Mouse (Mus musculus): Measurements from ENCODE around the gene Ddx27. TPM values are rescaled to one million over a fixed set of nuclear protein-coding genes. Genes with fewer than 3 reads are reported as not detected.

Gene Ddx27
- polyA plus RNA-seq, 1 experiment from 2014 or later, result 37.8 TPM

DNA sequence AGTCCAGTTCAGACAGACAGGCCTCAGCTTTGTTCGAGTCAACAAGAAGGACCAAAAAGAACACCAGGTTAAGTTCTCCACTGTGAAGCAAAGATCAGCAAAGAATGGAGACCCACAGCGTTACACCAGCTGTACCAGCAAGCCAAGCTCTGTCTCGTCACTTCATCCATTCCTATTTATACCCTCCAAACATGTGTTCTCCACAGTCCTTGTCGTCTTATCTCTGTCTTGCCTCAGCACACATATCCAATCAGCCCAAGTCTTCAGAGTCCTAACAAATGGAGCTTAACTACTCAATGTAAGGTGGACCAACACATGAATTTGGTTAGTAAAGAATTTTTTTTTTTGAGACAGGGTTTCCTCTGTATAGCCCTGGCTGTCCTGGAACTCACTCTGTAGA, 5.5 kb upstream of the Ddx27 start:
- no peaks in the 10 kb centered on the region for H3K27me3 ChIP-seq (ENCODE audit: control insufficient read depth, insufficient read depth, low read depth, low read length)
- H3K4me3 ChIP-seq (ENCODE audit: low read depth, low read length), result no peak overlapping the region
- no peaks in the 10 kb centered on the region for H3K9me3 ChIP-seq (replicated peaks; ENCODE audit: control insufficient read depth, low read length, poor library complexity, severe bottlenecking)
- H3K4me2 ChIP-seq (ENCODE audit: low read length), result no peak overlapping the region
- H3K27ac ChIP-seq (ENCODE audit: low read length), result no peak overlapping the region
- H3K36me3 ChIP-seq (ENCODE audit: control insufficient read depth, insufficient read depth, low read length), result no peaks in the 10 kb centered on the region
- 75% methylated on average over 4 of the region's 4 CpGs for WGBS
- ATAC-seq, result no peak
- H3K4me1 ChIP-seq (ENCODE audit: control insufficient read depth, insufficient read depth, low read length), result no peaks in the 10 kb centered on the region; the same call in 1 of the 2 replicates
- no peak overlapping the region for H3K9ac ChIP-seq (ENCODE audit: low read depth, low read length)

DNA sequence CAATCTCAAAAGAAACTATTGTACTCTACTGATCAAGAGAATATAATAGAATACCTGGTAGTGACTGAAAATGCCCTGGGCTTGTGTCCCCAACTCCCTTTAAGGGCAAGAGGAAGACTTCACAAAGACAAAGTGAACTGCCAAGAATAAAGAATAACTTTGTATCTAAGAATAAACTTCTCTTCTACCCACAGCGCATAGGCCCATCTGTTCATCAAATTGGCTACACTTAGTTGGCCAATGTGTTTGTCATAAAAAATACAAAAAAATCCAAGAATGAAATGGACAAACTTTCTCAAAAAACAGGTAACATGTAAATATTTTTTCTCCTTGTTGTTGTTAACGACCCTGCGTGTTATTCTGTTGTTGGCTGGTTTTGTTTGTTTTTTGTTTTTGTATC, 4.4 kb upstream of the Ddx27 start:
- H3K4me3 ChIP-seq (ENCODE audit: low read depth, low read length), result no peak overlapping the region
- no peaks in the 10 kb centered on the region for H3K9me3 ChIP-seq (replicated peaks; ENCODE audit: control insufficient read depth, low read length, poor library complexity, severe bottlenecking)
- no peaks in the 10 kb centered on the region for H3K27me3 ChIP-seq (ENCODE audit: control insufficient read depth, insufficient read depth, low read depth, low read length)
- no peak overlapping the region for H3K4me2 ChIP-seq (ENCODE audit: low read length)
- ATAC-seq, result no peak
- H3K27ac ChIP-seq (ENCODE audit: low read length), result no peak overlapping the region
- H3K36me3 ChIP-seq (ENCODE audit: control insufficient read depth, insufficient read depth, low read length), result no peaks in the 10 kb centered on the region
- H3K4me1 ChIP-seq (ENCODE audit: control insufficient read depth, insufficient read depth, low read length), result peaks cover under 1% of the 10 kb centered on the region
- 83% methylated on average over 3 of the region's 3 CpGs for WGBS
- no peak overlapping the region for H3K9ac ChIP-seq (ENCODE audit: low read depth, low read length)

DNA sequence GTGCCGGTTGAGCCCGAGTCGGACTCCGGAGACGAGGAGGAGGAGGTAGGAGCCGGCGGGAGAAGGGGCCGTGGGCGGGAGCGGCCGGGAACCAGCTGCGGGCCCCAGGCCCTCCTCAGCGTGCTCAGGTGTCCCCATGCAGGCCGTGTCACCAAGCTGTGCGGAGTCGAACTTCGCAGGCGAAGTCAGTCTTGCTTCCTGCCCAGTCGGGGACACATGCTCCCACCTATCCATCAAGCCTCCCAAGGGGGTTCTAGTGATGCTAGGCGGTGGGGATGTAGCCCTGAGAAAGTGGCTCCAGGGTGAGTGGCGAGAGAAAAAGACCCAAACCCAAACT, 357 bp downstream of the Ddx27 start:
- Histone ChIP-seq H3K4me1 (ENCODE audit: control insufficient read depth, insufficient read depth, low read length) (peaks cover 15% of the 10 kb centered on the region), H3K27me3 (ENCODE audit: control insufficient read depth, insufficient read depth, low read depth, low read length) (no peaks in the 10 kb centered on the region), H3K36me3 (ENCODE audit: control insufficient read depth, insufficient read depth, low read length) (peaks cover 13% of the 10 kb centered on the region), H3K27ac (ENCODE audit: low read length) (peak overlapping the region; percentile 71), H3K4me3 (ENCODE audit: low read depth, low read length) (peak overlapping the region; percentile 92), H3K9me3 (replicated peaks; ENCODE audit: control insufficient read depth, low read length, poor library complexity, severe bottlenecking) (no peaks in the 10 kb centered on the region), H3K9ac (ENCODE audit: low read depth, low read length) (peak overlapping the region; percentile 84), H3K4me2 (ENCODE audit: low read length) (peak overlapping the region; percentile 99)
- WGBS, result 0% methylated on average over 21 of the region's 21 CpGs
- peak; percentile 80 for ATAC-seq

DNA sequence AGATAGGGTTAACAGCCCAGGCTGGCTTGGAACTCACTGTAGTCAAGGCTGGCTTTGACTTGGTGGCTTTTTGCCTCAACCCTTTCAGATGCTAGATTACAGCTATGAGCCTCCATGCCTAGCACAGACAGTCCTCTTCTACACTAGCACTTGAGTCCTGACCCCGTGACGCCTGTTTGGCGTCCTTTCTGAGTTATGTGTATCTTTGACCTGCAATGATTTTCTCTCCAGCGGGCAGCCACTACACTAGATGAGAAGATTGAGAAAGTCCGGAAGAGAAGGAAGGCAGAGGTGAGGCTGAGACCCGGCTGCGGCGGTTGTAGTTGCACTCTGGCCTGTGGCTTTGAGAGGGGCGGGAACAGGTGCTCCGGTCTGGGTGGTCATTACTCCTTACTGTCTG, 4.4 kb downstream of the Ddx27 start:
- Histone ChIP-seq H3K27ac (ENCODE audit: low read length) (no peak overlapping the region), H3K36me3 (ENCODE audit: control insufficient read depth, insufficient read depth, low read length) (peaks cover 31% of the 10 kb centered on the region), H3K4me3 (ENCODE audit: low read depth, low read length) (no peak overlapping the region), H3K27me3 (ENCODE audit: control insufficient read depth, insufficient read depth, low read depth, low read length) (no peaks in the 10 kb centered on the region), H3K4me1 (ENCODE audit: control insufficient read depth, insufficient read depth, low read length) (peaks cover 15% of the 10 kb centered on the region), H3K4me2 (ENCODE audit: low read length) (no peak overlapping the region), H3K9ac (ENCODE audit: low read depth, low read length) (no peak overlapping the region), H3K9me3 (replicated peaks; ENCODE audit: control insufficient read depth, low read length, poor library complexity, severe bottlenecking) (no peaks in the 10 kb centered on the region)
- ATAC-seq, result no peak
- 96% methylated on average over 10 of the region's 10 CpGs for WGBS

DNA sequence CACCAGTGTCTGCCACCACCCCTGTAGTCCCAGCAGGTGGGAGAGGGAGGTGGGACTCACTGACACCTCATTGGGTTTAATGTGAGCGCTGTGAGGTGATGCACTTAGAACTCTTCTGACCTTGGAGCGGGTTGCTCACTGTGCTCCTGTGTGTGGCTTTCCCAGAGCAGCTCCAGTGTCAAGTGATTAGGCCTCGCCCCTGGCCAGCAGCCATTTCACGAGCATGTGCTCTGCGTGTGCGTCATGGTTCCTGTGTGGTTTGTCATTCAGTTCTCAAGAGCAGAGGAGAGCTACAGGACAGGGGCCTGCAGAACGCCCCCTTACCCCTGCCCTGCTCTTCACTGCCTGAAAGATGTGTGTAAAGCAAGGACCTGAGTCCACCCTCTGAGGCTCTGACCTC, 13.6 kb downstream of the Ddx27 start:
- 91% methylated on average over 7 of the region's 7 CpGs for WGBS
- Histone ChIP-seq H3K4me1 (ENCODE audit: control insufficient read depth, insufficient read depth, low read length) (no peaks in the 10 kb centered on the region), H3K9ac (ENCODE audit: low read depth, low read length) (no peak overlapping the region), H3K27ac (ENCODE audit: low read length) (no peak overlapping the region), H3K4me2 (ENCODE audit: low read length) (no peak overlapping the region), H3K4me3 (ENCODE audit: low read depth, low read length) (no peak overlapping the region), H3K9me3 (replicated peaks; ENCODE audit: control insufficient read depth, low read length, poor library complexity, severe bottlenecking) (no peaks in the 10 kb centered on the region), H3K36me3 (ENCODE audit: control insufficient read depth, insufficient read depth, low read length) (peaks cover 64% of the 10 kb centered on the region), H3K27me3 (ENCODE audit: control insufficient read depth, insufficient read depth, low read depth, low read length) (no peaks in the 10 kb centered on the region)
- no peak for ATAC-seq

DNA sequence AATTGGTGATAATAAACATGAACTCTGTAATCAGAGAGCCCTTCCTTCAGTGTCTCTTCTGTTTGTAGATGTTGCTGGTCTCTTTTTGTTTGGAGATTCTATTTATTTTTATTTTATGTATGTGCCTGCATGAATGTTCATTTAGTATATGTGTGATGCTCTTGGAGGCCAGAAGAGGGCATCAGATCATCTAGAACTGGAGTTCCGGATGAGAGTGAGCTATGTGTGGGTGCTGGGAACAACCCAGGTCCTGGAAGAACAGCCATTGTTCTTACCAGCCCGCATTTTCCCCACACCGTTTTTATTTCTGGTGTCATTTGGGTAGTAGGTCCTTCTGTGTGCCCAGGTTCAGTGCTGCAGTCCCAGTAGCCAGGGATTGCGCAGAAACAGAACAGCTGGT, 15.5 kb downstream of the Ddx27 start:
- H3K4me3 ChIP-seq (ENCODE audit: low read depth, low read length), result no peak overlapping the region
- H3K4me1 ChIP-seq (ENCODE audit: control insufficient read depth, insufficient read depth, low read length), result no peaks in the 10 kb centered on the region
- no peak for ATAC-seq
- H3K4me2 ChIP-seq (ENCODE audit: low read length), result no peak overlapping the region
- no peaks in the 10 kb centered on the region for H3K27me3 ChIP-seq (ENCODE audit: control insufficient read depth, insufficient read depth, low read depth, low read length)
- H3K36me3 ChIP-seq (ENCODE audit: control insufficient read depth, insufficient read depth, low read length), result peaks cover 70% of the 10 kb centered on the region
- H3K9ac ChIP-seq (ENCODE audit: low read depth, low read length), result no peak overlapping the region
- 91% methylated on average over 4 of the region's 4 CpGs for WGBS
- no peak overlapping the region for H3K27ac ChIP-seq (ENCODE audit: low read length)
- H3K9me3 ChIP-seq (replicated peaks; ENCODE audit: control insufficient read depth, low read length, poor library complexity, severe bottlenecking), result no peaks in the 10 kb centered on the region

DNA sequence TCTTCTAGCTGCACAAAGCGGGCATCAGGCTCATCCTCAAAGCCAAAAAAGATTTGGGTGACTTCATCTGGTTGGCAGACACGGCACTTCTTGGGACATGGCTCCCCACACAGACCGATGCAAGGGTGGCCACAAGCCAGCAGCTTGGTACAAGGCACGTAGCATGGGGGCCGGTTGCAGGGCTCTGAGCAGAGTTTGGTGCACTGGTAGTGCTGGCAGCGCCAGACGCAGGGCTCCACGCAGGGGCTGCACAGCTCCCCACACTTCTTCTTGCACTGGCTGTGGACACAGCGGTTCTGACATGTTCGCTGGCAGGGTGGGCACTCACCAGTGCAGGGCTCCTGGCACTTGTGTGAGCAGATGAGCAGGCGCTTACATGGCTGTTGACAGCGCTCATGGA, 22.7 kb downstream of the Ddx27 start:
- no peak for ATAC-seq
- WGBS, result 96% methylated on average over 12 of the region's 12 CpGs
- Histone ChIP-seq H3K4me2 (ENCODE audit: low read length) (no peak overlapping the region), H3K4me1 (ENCODE audit: control insufficient read depth, insufficient read depth, low read length) (no peaks in the 10 kb centered on the region), H3K27ac (ENCODE audit: low read length) (no peak overlapping the region), H3K36me3 (ENCODE audit: control insufficient read depth, insufficient read depth, low read length) (peaks cover 83% of the 10 kb centered on the region), H3K9me3 (replicated peaks; ENCODE audit: control insufficient read depth, low read length, poor library complexity, severe bottlenecking) (no peaks in the 10 kb centered on the region), H3K27me3 (ENCODE audit: control insufficient read depth, insufficient read depth, low read depth, low read length) (no peaks in the 10 kb centered on the region), H3K4me3 (ENCODE audit: low read depth, low read length) (no peak overlapping the region), H3K9ac (ENCODE audit: low read depth, low read length) (no peak overlapping the region)

DNA sequence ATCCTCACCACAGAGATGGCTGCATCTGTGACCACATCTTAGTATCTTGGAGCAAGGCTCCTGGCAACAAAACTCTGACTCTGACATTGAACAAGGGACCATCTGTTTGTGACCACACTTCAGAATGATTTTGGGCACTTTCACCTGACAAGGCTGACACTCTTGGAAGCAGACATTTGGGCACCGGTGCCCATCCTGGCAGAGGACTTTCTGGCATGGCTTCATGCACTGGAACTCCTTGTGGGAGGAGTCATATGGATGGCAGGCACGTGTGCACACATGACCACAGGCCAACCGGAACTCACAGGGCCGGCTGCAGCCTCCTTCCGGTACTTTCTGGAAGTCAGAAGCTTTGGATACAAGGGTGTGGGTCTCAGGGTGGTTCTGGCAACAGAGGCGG, 23.3 kb downstream of the Ddx27 start:
- Histone ChIP-seq H3K27ac (ENCODE audit: low read length) (no peak overlapping the region), H3K4me1 (ENCODE audit: control insufficient read depth, insufficient read depth, low read length) (no peaks in the 10 kb centered on the region), H3K36me3 (ENCODE audit: control insufficient read depth, insufficient read depth, low read length) (peaks cover 86% of the 10 kb centered on the region), H3K4me3 (ENCODE audit: low read depth, low read length) (no peak overlapping the region), H3K9me3 (replicated peaks; ENCODE audit: control insufficient read depth, low read length, poor library complexity, severe bottlenecking) (no peaks in the 10 kb centered on the region), H3K4me2 (ENCODE audit: low read length) (no peak overlapping the region), H3K27me3 (ENCODE audit: control insufficient read depth, insufficient read depth, low read depth, low read length) (no peaks in the 10 kb centered on the region), H3K9ac (ENCODE audit: low read depth, low read length) (no peak overlapping the region)
- no peak for ATAC-seq
- 93% methylated on average over 6 of the region's 6 CpGs for WGBS

DNA sequence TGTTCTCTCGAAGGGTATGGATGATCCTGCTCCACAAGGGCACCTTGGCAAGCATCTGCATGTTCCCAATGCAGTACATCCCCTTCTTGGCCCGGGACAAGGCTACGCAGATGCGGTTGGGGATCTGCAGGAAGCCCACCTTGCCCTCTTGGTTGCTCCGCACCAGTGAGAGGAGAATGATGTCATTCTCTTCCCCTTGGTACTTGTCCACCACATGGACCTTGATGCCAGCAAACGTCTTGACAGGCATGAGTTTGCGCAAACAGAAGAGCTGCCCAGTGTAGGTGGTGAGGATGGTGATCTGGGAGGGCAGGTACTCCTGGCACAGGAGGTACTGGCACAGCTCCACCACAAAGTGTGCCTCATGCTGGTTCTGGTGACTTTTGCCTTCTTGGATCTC, 23.7 kb downstream of the Ddx27 start:
- Histone ChIP-seq H3K4me3 (ENCODE audit: low read depth, low read length) (no peak overlapping the region), H3K27me3 (ENCODE audit: control insufficient read depth, insufficient read depth, low read depth, low read length) (no peaks in the 10 kb centered on the region), H3K9ac (ENCODE audit: low read depth, low read length) (no peak overlapping the region), H3K27ac (ENCODE audit: low read length) (no peak overlapping the region), H3K9me3 (replicated peaks; ENCODE audit: control insufficient read depth, low read length, poor library complexity, severe bottlenecking) (no peaks in the 10 kb centered on the region), H3K4me2 (ENCODE audit: low read length) (no peak overlapping the region), H3K36me3 (ENCODE audit: control insufficient read depth, insufficient read depth, low read length) (peaks cover 85% of the 10 kb centered on the region), H3K4me1 (ENCODE audit: control insufficient read depth, insufficient read depth, low read length) (no peaks in the 10 kb centered on the region)
- no peak for ATAC-seq
- WGBS, result 92% methylated on average over 7 of the region's 7 CpGs

DNA sequence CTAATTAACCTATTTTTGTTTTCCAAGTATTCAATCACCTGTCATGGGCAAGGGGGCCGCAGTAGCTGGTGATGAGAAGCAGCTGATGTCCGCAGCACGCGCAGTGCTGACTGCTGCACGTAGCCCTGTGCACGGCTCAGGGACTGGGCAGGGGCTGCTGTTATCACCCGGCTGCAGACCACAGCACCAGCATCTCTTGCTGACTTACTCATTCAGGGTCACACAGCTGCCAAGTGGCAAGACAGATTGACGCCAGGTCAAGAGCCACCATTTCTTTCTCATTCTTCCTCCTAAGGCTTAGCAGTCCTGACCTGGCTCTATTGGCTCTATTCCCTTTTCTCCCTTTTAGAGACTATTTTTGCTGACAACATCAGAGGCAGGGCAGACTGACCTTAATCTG, 24.4 kb downstream of the Ddx27 start:
- ATAC-seq, result no peak
- WGBS, result 93% methylated on average over 8 of the region's 8 CpGs
- H3K4me2 ChIP-seq (ENCODE audit: low read length), result no peak overlapping the region
- H3K27me3 ChIP-seq (ENCODE audit: control insufficient read depth, insufficient read depth, low read depth, low read length), result no peaks in the 10 kb centered on the region
- no peaks in the 10 kb centered on the region for H3K9me3 ChIP-seq (replicated peaks; ENCODE audit: control insufficient read depth, low read length, poor library complexity, severe bottlenecking)
- H3K4me1 ChIP-seq (ENCODE audit: control insufficient read depth, insufficient read depth, low read length), result no peaks in the 10 kb centered on the region
- no peak overlapping the region for H3K9ac ChIP-seq (ENCODE audit: low read depth, low read length)
- H3K36me3 ChIP-seq (ENCODE audit: control insufficient read depth, insufficient read depth, low read length), result peaks cover 85% of the 10 kb centered on the region
- H3K4me3 ChIP-seq (ENCODE audit: low read depth, low read length), result no peak overlapping the region
- H3K27ac ChIP-seq (ENCODE audit: low read length), result no peak overlapping the region

All from midbrain, embryonic 16.5 days (tissue).